Mouse (Mus musculus) large intestine, adult 2 months (tissue): ENCODE measurements around the gene Nme6. TPM values are rescaled to one million over a fixed set of nuclear protein-coding genes. Genes with fewer than 3 reads are reported as not detected.

ENCODE experiments used
- DNase-seq: peaks from one replicate; pipeline ENCODE4 v3.0.0-alpha.2; 2012; ENCODE audit warnings: low read depth, low spot score
- WGBS: fragments of 180-500 bp; shearing (Covaris S2); methylation state at CpG from one replicate; pipeline ENCODE4 v1.1.7; 2018; 5-methylcytosine and 5-hydroxymethylcytosine counted together
- polyA plus RNA-seq: library from polyadenylated mRNA; depleted of rRNA; stranded (reverse); fragments of >200 nt; gene quantifications from 2 replicates; pipeline ENCODE4 v1.2.3, GENCODE M21; 2012; rRNA removed

Gene Nme6
- polyA plus RNA-seq, 1 experiment = 40.8 TPM

DNA sequence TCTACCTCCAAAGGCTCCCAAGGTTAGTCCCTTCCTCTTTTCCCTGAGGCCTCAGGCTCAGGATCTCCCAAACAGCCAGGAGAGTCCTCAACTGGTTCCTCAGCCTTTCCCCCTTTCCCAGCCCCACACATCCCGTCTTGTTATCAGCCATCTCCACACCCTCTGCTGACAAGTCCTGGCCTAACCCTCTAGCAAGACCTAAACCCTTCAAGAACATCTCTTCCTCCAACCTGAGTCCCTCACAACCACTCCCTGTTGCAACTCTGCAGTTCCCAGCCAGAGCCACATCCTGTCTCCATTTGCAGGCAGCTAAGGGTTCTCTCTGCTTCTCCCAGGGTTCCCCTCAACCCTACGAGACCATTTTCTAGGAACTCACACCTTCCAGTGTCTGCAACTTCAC is 33.7 kb downstream of the Nme6 start:
- 51% methylated on average over 2 of the region's 2 CpGs for WGBS
- DNase-seq = no peak

DNA sequence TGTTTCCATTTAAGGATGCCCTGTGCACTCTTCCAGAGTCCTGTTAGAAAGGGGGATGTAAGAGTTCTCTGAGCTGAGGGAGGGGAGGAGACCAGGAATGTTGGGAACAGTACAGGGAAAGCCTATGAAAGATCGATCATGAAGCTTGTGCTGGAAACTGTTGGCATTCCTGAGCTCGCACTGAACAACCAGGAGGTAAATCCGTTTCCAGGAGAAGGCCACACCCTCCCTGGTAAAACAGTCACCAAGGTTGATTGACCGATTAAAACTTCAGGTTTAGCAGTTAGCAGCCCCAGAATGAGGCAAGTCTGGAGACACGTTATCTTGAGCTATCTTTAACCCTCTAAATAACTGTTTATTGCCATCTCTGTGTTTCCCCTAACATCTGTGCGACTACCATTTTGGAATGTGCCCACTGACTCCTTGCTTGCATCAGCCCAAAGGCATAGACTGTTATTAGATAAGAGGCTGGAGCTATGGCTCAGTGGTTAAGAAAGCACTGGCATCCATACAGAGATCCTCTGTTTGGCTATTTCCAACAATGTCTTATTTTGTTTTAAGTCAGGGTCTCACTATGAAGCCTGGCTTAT is 38.5 kb downstream of the Nme6 start:
- DNase-seq = no peak
- WGBS = 14% methylated on average over 6 of the region's 6 CpGs

DNA sequence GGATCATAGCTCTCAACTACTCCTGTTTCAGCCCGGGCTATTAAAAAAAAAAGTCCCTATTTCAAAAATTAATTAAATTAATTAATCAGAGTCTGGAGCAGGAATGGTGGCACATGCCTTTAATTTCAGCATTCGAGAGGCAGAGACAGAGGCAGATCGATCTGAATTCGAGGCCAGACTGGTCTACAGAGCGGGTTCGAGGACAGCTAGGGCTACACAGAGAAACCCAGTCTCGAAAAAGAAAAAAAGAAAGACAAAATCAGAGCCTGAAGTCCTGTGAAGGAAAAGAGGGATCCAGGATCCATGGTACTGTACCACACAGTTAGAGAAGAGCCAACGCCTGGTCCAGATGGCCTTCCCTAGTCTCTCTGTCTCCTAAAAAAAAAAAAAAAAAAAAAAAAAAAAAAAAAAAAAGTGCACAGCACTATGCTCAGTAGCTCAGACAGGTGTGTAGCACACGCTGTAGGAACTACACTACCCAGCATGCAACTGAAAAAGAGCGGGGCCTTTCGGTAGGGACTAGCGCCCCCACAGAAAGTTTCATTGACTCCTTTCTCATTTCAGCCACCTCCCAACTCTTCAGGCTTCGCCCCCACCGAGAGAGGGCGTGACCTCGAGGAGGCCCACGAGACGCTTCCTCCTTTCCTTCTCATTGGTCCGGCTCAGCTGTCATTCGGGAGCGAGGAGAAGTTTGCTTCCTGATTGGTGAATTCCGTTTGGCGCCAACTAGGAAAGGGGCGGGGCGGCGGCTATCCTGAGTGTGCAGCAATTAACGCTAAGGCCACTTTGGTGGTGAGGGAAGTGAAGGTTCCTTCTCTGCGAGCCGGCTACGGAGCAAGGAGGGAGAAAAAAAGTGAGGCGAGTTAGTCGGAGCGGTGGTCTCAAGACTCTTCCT is 42.5 kb downstream of the Nme6 start, which contains the start of gene Cdc25a:
Gene Cdc25a, plus strand, starts transcription at position 783 of the 895 bp plus-strand sequence.
- WGBS = 7% methylated on average over 33 of the region's 33 CpGs
- peak; percentile 100 for DNase-seq

DNA sequence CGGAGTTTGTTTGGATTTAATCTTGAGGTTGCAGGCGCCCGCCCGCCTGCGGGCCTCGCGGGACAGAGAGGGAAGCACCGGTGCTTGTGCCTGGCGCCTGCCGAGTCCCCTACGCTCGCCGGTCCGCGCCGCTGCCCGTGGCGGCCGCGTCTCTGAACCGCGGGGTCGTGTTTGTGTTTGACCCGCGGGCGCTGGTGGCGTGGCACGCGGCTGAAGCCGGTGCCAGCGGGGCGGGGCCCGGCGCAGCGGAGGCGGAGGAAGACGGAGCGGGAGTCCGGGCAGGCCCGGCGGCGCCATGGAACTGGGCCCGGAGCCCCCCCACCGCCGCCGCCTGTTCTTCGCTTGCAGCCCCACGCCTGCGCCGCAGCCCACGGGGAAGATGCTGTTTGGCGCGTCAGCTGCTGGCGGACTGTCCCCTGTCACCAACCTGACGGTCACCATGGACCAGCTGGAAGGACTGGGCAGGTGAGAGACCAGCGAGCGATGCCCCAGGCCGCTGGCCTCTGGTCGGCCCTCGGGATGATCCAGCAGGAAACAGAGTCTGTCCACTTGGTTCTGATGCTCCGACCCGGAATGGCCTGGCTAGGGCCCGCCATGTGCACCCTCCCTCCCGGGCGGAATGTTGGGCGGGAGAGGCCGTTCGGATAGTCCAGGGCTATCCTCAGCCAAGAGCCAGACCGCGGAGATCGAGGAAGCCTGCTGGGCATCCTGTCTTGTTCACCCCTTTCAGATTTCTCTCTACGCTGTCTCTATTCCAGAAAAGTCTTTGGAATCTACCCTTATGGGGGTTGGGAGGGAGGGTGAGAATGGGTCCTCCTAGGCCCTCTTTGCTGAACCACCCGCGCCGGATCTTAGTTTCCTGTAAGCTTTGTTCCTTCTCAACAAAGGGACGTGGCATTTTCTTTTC is 43.4 kb downstream of the Nme6 start:
- WGBS = under 1% methylated on average over 76 of the region's 76 CpGs
- DNase-seq = no peak

DNA sequence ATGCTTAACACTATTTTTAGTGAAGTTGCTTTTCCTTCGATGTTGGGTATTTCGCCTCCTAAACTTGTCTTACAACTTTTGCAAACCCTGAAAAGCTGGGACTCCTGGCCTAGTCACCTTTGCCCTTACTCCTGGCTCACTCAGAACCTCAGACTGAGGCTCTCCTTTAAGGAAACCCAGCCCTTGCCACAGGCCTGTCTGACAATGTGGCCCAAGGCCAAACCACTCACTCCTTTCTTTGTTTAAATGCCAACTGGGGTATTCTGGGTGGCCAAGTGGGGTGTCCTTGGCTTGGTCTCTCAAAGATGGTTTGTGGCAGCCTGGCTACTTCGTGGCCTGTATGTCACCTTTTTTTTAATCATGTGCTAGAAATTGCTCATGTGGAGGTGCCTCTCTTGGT is 44.2 kb downstream of the Nme6 start:
- 5% methylated on average over 3 of the region's 3 CpGs for WGBS
- DNase-seq = no peak

DNA sequence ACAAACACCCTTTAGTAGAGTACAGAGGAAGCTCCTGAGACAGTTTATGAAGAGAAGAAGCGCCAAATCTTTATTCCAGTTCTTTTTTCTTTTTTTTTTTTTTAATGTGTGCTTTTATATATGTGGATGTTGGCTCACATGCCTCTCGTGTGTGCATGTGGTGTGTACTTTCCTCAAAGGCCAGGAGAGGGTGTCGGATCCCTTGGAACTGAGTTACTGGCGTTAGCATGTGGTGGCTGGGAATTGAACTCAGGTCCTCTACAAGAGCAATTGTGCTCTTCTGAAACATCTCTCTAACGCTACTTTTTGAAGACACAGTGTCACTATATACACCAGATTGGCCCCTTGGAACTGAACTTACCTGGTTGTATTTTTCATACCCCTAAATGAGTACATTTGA is 45.1 kb downstream of the Nme6 start:
- 62% methylated on average over 5 of the region's 5 CpGs for WGBS
- DNase-seq = no peak

DNA sequence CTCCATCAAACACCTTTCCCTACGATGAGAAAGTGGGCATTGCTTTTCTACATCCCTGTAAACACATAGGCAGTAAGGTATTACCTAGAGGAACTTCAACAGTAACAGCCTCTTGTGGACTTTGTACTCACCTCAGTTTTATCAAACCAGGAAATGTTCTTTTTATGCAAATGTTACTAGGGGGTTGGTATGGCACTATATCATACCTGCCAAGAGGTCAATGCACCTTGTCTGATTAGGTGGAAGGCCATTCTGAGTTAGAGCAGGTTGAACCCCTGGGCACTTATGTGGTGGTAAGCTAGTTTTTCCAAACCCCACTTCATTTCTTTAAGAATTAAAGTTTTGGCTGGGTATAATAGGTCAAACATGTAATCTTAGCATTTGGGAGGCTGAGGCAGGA is 46.8 kb downstream of the Nme6 start:
- DNase-seq = peak; percentile 83
- 33% methylated on average over 1 of the region's 1 CpGs for WGBS

DNA sequence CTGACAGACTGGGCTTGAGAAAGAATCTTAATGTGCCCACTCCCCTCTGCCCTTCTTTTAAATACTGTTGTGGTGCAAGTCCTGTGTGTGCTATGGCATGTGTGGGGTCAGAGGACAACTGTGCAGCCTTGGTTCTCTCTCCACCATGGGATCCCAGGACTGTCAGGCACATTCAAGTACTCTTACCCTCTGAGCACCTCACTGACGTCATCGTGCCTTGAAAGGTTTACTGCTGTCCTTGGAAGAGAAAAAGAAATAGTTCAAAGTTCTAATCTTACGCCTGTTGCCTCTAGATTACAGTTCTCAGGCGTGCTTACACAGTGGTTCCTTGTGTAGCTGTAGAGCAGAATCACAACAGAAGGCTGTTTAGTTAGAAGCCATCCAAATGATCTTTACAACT is 53.7 kb downstream of the Nme6 start:
- WGBS = 26% methylated on average over 4 of the region's 4 CpGs
- no peak for DNase-seq

DNA sequence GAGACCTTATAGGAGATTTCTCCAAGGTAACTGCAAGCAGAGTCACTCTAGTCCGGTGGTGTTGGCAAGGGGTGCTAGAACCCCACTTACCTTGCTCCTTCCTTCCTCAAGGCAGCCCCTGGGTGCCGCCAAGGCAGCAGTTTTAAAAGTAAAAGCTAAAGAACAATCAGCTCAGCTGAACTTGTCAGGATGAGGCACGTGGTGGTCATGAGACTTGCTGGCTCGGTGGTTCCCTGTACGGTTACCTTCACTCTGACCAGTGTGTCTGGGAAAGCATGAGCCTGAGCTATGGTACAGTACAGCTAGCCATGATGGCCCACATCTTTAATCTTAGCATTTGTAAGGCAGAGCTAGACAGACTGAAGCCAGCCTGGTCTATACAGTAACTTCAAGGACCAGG is 54.8 kb downstream of the Nme6 start:
- WGBS = 89% methylated on average over 5 of the region's 5 CpGs
- no peak for DNase-seq

DNA sequence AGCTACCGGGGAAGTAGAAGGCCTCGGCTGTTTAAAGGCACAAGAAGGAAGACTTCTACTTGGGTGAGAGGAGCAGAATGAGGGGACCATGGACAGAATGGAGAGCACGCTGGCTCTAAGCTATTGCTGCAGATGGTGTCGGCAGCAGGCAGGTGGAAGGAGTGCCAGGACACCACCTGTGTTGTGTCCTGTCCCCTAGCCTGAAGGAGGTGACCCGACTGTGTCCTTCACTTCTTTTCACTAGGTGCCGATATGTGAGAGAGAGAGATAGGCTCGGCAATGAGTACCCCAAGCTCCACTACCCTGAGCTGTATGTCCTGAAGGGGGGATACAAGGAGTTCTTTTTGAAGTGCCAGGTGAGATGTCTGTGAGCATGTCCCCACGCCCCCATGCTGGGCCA is 59.0 kb downstream of the Nme6 start:
- 91% methylated on average over 8 of the region's 8 CpGs for WGBS
- no peak for DNase-seq

Other genes with a start within 250 kb of the Nme6 start
- gene Fbxw24, start 206.7 kb upstream of the Nme6 start, polyA plus RNA-seq = not detected in 2 replicates
- not detected in 2 replicates for gene Fbxw25, start 168.1 kb upstream of the Nme6 start, polyA plus RNA-seq
- not detected in 2 replicates for gene Fbxw18, start 130.0 kb upstream of the Nme6 start, polyA plus RNA-seq
- gene Fbxw26, start 86.7 kb upstream of the Nme6 start, polyA plus RNA-seq = not detected in 2 replicates
- not detected in 2 replicates for gene Fbxw27, start 42.1 kb upstream of the Nme6 start, polyA plus RNA-seq
- gene Spink8, start 20.5 kb upstream of the Nme6 start, polyA plus RNA-seq = 1.0 TPM in 1 of 2 replicates, not detected in the other
- gene Camp, start 16.9 kb downstream of the Nme6 start, polyA plus RNA-seq = 0.11 and 0.33 TPM in 2 replicates
- 13.8 and 18.0 TPM in 2 replicates for gene Cdc25a, start 42.8 kb downstream of the Nme6 start, polyA plus RNA-seq
- gene Map4, start 98.7 kb downstream of the Nme6 start, polyA plus RNA-seq = 117 and 129 TPM in 2 replicates